Mouse (Mus musculus) liver, embryonic 12.5 days (tissue): ENCODE results near the gene Asxl2. TPM values are rescaled to one million over a fixed set of nuclear protein-coding genes. Genes with fewer than 3 reads are reported as not detected.

ENCODE experiments used
- ATAC-seq: fragments of 200-750 bp; cut with Nextera tagmentation; 2 replicates; pipeline ENCODE4 v1.8.0; 2017; ENCODE audit warnings: moderate number of reproducible peaks, mild to moderate bottlenecking, moderate library complexity
- H3K27ac ChIP-seq: fragments of 300-500 bp; sonication (generic); 2 replicates; pipeline ENCODE4 v1.5.1; 2016; ENCODE audit warnings: mild to moderate bottlenecking
- H3K27me3 ChIP-seq: fragments of 300-500 bp; sonication (generic); replicated peaks from 2 replicates; pipeline ENCODE4 v1.6.1; 2016; ENCODE audit warnings: mild to moderate bottlenecking, moderate library complexity
- H3K36me3 ChIP-seq: fragments of 300-500 bp; sonication (generic); 2 replicates; pipeline ENCODE4 v1.6.1; 2016; ENCODE audit warnings: mild to moderate bottlenecking, moderate library complexity
- H3K4me1 ChIP-seq: fragments of 300-500 bp; sonication (generic); 2 replicates; pipeline ENCODE4 v1.6.1; 2016
- H3K4me2 ChIP-seq: fragments of 300-500 bp; sonication (generic); 2 replicates; pipeline ENCODE4 v1.6.1; 2016; ENCODE audit warnings: mild to moderate bottlenecking, moderate library complexity
- H3K4me3 ChIP-seq: fragments of 300-500 bp; sonication (generic); 2 replicates; pipeline ENCODE4 v1.5.1; 2016; ENCODE audit warnings: mild to moderate bottlenecking, moderate library complexity
- H3K9ac ChIP-seq: fragments of 300-500 bp; sonication (generic); 2 replicates; pipeline ENCODE4 v1.6.1; 2016; ENCODE audit warnings: mild to moderate bottlenecking, moderate library complexity
- H3K9me3 ChIP-seq: fragments of 300-500 bp; sonication (generic); replicated peaks from 2 replicates; pipeline ENCODE4 v1.6.1; 2016; ENCODE audit warnings: mild to moderate bottlenecking, moderate library complexity
- WGBS: fragments of 180-500 bp; shearing (Covaris S2); methylation state at CpG from one replicate; pipeline ENCODE4 v1.1.7; 2016; ENCODE audit not compliant: insufficient replicate concordance; 5-methylcytosine and 5-hydroxymethylcytosine counted together
- polyA plus RNA-seq: library from polyadenylated mRNA; unstranded; fragments of >200 nt; fragmentation: Nextera tagmentation; extraction: Ambion mirVana; gene quantifications from 2 replicates; pipeline ENCODE4 v1.2.1, GENCODE M21; 2016

The Asxl2 gene
- polyA plus RNA-seq, 1 experiment from 2014 or later, result 16.7 TPM

DNA sequence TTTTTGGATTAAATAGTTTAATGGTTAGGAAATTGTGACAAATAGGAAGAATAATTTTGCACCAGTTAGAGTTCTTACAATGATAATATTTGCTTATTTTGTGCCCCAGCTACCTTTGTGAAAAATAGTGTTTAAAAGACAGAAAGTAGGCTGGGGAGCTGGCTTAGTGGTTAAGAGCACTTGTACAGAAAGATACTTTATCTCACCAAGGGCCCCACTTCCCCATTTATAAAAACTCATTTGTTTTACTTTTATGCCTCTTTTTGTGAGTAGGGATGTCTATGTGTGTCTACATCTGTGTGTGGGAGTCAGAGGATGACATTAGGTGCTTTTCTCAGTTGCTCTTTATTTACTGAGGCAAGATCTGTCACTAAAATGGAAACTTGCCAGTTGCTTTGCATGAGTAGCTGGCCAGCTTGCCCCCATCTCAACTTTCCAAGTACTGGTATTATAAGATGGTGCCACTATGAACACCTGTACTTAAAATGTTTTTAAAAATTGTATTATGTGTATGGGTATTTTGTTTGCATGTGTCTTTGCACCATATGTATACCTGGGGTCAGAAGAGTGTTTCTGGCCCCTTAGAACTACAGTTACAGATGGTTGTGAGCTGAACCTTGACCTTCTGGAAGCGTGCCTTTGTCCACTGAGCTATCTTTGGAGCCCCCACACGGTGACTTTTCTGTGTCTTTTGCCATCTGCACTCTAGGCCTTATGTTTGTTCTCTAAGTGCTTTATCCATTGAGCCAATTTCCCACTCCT lies 3.2 kb downstream of the Asxl2 start:
- Histone ChIP-seq H3K4me3 (peak overlapping the region; percentile 17; the same call in 1 of the 2 replicates), H3K4me2 (peak overlapping the region; percentile 87), H3K27ac (no peak overlapping the region)

GRCm38 (mm10) chr12:3430443-3430753 lies 3.7 kb downstream of the Asxl2 start:
- Histone ChIP-seq H3K9me3 (no peaks in the 10 kb centered on the region), H3K27me3 (no peaks in the 10 kb centered on the region), H3K4me3 (no peak overlapping the region), H3K27ac (no peak overlapping the region), H3K9ac (no peak overlapping the region), H3K36me3 (peaks cover 17% of the 10 kb centered on the region), H3K4me2 (peak overlapping the region; percentile 87), H3K4me1 (peaks cover 37% of the 10 kb centered on the region)
- ATAC-seq, result no peak

More for the DNA sequence above, 3.2 kb downstream of the Asxl2 start:
- WGBS, result 65% methylated on average over 2 of the region's 2 CpGs
- Histone ChIP-seq H3K36me3 (peaks cover 17% of the 10 kb centered on the region), H3K9me3 (no peaks in the 10 kb centered on the region), H3K27me3 (no peaks in the 10 kb centered on the region), H3K9ac (no peak overlapping the region), H3K4me1 (peaks cover 42% of the 10 kb centered on the region)
- no peak for ATAC-seq

- H3K4me3 ChIP-seq, result no peak overlapping the region
- no peaks in the 10 kb centered on the region for H3K27me3 ChIP-seq
- no peak overlapping the region for H3K9ac ChIP-seq
- H3K4me2 ChIP-seq, result no peak overlapping the region
- H3K36me3 ChIP-seq, result peaks cover 17% of the 10 kb centered on the region
- ATAC-seq, result no peak
- H3K9me3 ChIP-seq, result no peaks in the 10 kb centered on the region
- peaks cover 36% of the 10 kb centered on the region for H3K4me1 ChIP-seq
- H3K27ac ChIP-seq, result no peak overlapping the region
These were observed 4.3 kb downstream of the Asxl2 start for GRCm38 (mm10) chr12:3430985-3431384.

DNA sequence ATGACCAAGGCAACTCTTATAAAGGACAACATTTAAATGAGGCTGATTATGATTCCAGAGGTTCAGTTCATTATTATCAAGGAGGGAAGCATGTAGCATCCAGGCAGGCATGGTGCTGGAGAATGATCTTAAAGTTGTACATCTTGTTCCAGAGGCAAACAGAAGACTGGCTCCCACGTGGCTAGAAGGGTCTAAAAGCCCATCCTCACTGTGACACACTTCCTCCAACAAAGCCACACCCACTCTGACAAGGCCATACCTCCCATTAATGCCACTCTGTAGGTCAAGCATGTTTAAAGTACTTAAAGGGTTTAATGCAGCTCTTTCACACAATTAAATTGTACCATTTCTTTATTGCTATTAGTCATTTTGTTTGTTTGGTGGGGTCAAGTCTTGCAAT lies 7.1 kb downstream of the Asxl2 start:
- no peak for ATAC-seq
- H3K9me3 ChIP-seq, result no peaks in the 10 kb centered on the region
- H3K36me3 ChIP-seq, result peaks cover 20% of the 10 kb centered on the region
- H3K9ac ChIP-seq, result no peak overlapping the region
- no peak overlapping the region for H3K27ac ChIP-seq
- no peak overlapping the region for H3K4me2 ChIP-seq
- no peaks in the 10 kb centered on the region for H3K27me3 ChIP-seq
- peaks cover 36% of the 10 kb centered on the region for H3K4me1 ChIP-seq
- WGBS, result 10% methylated on average over 1 of the region's 1 CpGs
- no peak overlapping the region for H3K4me3 ChIP-seq

GRCm38 (mm10) chr12:3436446-3436845 lies 9.8 kb downstream of the Asxl2 start:
- WGBS, result 77% methylated on average over 5 of the region's 5 CpGs
- Histone ChIP-seq H3K9ac (no peak overlapping the region), H3K4me3 (no peak overlapping the region), H3K27me3 (no peaks in the 10 kb centered on the region), H3K9me3 (no peaks in the 10 kb centered on the region), H3K4me2 (no peak overlapping the region), H3K36me3 (peaks cover 15% of the 10 kb centered on the region), H3K27ac (no peak overlapping the region), H3K4me1 (peaks cover 23% of the 10 kb centered on the region)
- no peak for ATAC-seq

- no peak for ATAC-seq
- H3K9me3 ChIP-seq, result no peaks in the 10 kb centered on the region
- H3K27me3 ChIP-seq, result no peaks in the 10 kb centered on the region
- H3K4me3 ChIP-seq, result no peak overlapping the region
- H3K4me2 ChIP-seq, result no peak overlapping the region
- H3K9ac ChIP-seq, result no peak overlapping the region
- peaks cover 16% of the 10 kb centered on the region for H3K36me3 ChIP-seq
- 83% methylated on average over 1 of the region's 1 CpGs for WGBS
- no peak overlapping the region for H3K27ac ChIP-seq
- H3K4me1 ChIP-seq, result peaks cover 22% of the 10 kb centered on the region
These were observed 11.2 kb downstream of the Asxl2 start for GRCm38 (mm10) chr12:3437815-3438214.

- Histone ChIP-seq H3K27ac (no peak overlapping the region), H3K27me3 (no peaks in the 10 kb centered on the region), H3K4me1 (peaks cover 15% of the 10 kb centered on the region), H3K9ac (no peak overlapping the region), H3K36me3 (peaks cover 28% of the 10 kb centered on the region), H3K9me3 (no peaks in the 10 kb centered on the region), H3K4me3 (no peak overlapping the region), H3K4me2 (no peak overlapping the region)
- ATAC-seq, result no peak
- WGBS, result 75% methylated on average over 2 of the region's 2 CpGs
These were observed 14.3 kb downstream of the Asxl2 start for GRCm38 (mm10) chr12:3440916-3441315.

DNA sequence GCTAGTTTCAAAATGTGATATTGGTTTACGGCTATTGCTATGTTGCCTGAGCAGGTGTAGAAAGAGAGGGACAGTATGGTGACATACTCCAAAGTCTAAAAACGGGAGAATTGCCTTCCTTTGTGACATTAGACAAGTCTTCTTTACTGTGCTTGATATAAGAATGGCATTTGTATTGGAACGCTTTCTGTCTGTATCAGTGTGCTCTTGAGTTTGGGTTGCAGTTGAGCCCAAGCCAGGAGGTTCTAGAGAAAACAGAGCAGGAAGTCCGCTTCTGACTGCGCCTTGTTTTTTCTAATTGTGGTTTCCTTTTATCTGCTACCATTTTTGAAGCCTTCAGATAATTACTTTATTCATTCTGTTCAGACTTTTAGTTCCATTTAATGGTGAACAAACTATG lies 14.7 kb downstream of the Asxl2 start:
- H3K9ac ChIP-seq, result no peak overlapping the region
- H3K27me3 ChIP-seq, result no peaks in the 10 kb centered on the region
- no peak overlapping the region for H3K27ac ChIP-seq
- H3K4me2 ChIP-seq, result no peak overlapping the region
- peaks cover 12% of the 10 kb centered on the region for H3K4me1 ChIP-seq
- no peak overlapping the region for H3K4me3 ChIP-seq
- no peak for ATAC-seq
- H3K9me3 ChIP-seq, result no peaks in the 10 kb centered on the region
- WGBS, result 39% methylated on average over 5 of the region's 5 CpGs
- H3K36me3 ChIP-seq, result peaks cover 28% of the 10 kb centered on the region

DNA sequence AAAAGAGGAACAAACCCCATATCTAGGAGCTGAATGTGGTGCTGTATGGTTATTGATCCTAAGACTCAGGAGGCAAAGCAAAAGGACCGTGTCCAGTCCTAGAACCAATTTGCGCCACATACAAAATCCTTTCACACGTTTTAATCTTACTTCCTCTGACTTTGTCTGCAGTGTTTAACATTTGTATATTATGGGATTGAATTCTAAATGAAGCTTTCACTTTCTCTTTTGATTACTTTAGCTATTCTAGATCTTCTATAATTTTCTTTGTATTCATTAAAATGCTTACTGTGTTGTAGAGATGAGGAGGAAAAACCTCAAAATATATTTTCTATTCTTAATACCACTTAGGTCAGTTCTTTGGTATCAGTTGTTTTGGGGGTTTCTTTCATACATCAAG lies 26.9 kb downstream of the Asxl2 start:
- H3K9me3 ChIP-seq, result no peaks in the 10 kb centered on the region
- H3K4me2 ChIP-seq, result no peak overlapping the region
- no peak overlapping the region for H3K4me3 ChIP-seq
- no peaks in the 10 kb centered on the region for H3K4me1 ChIP-seq
- H3K27ac ChIP-seq, result no peak overlapping the region
- no peaks in the 10 kb centered on the region for H3K27me3 ChIP-seq
- no peak for ATAC-seq
- WGBS, result 84% methylated on average over 3 of the region's 3 CpGs
- peaks cover 59% of the 10 kb centered on the region for H3K36me3 ChIP-seq
- H3K9ac ChIP-seq, result no peak overlapping the region

DNA sequence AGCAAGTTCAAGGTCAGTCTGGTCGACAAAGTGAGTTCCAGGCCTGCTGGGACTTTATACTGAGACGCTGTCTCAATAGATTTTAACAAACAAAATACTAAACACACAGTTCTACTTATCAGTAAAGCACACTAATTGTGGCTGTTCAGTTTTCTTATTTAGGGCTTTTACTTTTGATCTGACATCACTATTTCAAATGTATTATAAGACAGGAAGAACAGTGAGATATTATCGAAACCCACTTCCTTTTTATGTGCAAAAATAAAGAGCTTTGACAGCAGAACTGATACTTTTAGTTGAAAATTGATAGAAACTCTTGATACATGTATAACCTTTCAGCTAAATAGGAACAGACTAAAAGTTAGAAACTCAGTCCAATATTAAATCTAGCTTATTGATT lies 36.4 kb downstream of the Asxl2 start:
- WGBS, result 80% methylated on average over 3 of the region's 3 CpGs
- H3K9ac ChIP-seq, result no peak overlapping the region
- no peak for ATAC-seq
- H3K9me3 ChIP-seq, result no peaks in the 10 kb centered on the region
- no peak overlapping the region for H3K4me3 ChIP-seq
- H3K4me1 ChIP-seq, result no peaks in the 10 kb centered on the region
- H3K36me3 ChIP-seq, result peaks cover 74% of the 10 kb centered on the region
- H3K4me2 ChIP-seq, result no peak overlapping the region
- H3K27me3 ChIP-seq, result no peaks in the 10 kb centered on the region
- no peak overlapping the region for H3K27ac ChIP-seq

DNA sequence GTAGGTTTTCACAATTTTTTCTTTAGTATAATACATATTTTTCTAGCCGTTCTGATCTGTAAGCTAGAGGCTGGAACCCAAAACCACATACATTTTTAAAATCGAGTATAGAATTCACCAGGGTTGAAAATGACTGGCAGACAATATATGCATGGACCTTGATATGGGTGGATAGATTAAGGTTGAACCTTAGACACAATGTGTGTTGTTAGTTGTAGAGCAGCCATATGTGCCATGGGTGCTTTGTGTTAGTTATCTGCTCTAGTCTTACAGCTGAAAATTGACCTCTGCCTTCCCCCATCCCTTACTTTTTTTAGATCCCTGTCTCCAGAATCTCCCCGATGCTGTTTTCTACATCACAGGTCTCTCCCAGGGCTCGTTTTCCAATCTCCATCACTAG lies 73.0 kb downstream of the Asxl2 start:
- H3K36me3 ChIP-seq, result peaks cover 85% of the 10 kb centered on the region
- no peaks in the 10 kb centered on the region for H3K4me1 ChIP-seq
- WGBS, result 83% methylated on average over 4 of the region's 4 CpGs
- no peak overlapping the region for H3K4me3 ChIP-seq
- no peaks in the 10 kb centered on the region for H3K27me3 ChIP-seq
- no peak overlapping the region for H3K4me2 ChIP-seq
- ATAC-seq, result no peak
- H3K9ac ChIP-seq, result no peak overlapping the region
- H3K27ac ChIP-seq, result no peak overlapping the region
- H3K9me3 ChIP-seq, result no peaks in the 10 kb centered on the region

DNA sequence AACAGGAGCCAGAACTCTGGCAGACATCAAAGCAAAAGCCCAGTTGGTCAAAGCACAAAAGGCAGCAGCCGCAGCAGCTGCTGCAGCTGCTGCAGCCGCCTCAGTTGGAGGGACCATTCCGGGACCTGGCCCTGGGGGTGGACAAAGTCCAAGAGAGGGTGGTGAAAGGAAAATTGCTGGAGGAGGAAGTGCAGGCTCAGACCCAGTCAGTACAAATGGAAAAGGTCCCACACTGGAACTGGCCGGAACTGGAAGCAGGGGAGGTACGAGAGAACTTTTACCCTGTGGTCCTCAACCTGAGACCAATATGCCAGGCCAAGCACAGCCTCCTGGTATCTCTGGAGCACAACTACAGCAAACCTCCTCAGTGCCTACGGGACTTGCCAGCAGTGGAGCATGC lies 73.4 kb downstream of the Asxl2 start:
- Histone ChIP-seq H3K27ac (no peak overlapping the region), H3K36me3 (peaks cover 81% of the 10 kb centered on the region), H3K4me3 (no peak overlapping the region), H3K4me2 (no peak overlapping the region), H3K4me1 (no peaks in the 10 kb centered on the region), H3K9ac (no peak overlapping the region), H3K27me3 (no peaks in the 10 kb centered on the region), H3K9me3 (no peaks in the 10 kb centered on the region)
- WGBS, result 89% methylated on average over 6 of the region's 6 CpGs
- no peak for ATAC-seq

- Histone ChIP-seq H3K27me3 (no peaks in the 10 kb centered on the region), H3K4me1 (no peaks in the 10 kb centered on the region), H3K4me2 (no peak overlapping the region), H3K27ac (no peak overlapping the region), H3K4me3 (no peak overlapping the region), H3K36me3 (no peaks in the 10 kb centered on the region), H3K9ac (no peak overlapping the region), H3K9me3 (no peaks in the 10 kb centered on the region)
- ATAC-seq, result no peak
- WGBS, result 78% methylated on average over 4 of the region's 4 CpGs
These were observed 92.1 kb downstream of the Asxl2 start for GRCm38 (mm10) chr12:3518665-3519297.
